Comparison of ENCODE assay signal across 9 mouse cellular contexts in the genomic region with DNA sequence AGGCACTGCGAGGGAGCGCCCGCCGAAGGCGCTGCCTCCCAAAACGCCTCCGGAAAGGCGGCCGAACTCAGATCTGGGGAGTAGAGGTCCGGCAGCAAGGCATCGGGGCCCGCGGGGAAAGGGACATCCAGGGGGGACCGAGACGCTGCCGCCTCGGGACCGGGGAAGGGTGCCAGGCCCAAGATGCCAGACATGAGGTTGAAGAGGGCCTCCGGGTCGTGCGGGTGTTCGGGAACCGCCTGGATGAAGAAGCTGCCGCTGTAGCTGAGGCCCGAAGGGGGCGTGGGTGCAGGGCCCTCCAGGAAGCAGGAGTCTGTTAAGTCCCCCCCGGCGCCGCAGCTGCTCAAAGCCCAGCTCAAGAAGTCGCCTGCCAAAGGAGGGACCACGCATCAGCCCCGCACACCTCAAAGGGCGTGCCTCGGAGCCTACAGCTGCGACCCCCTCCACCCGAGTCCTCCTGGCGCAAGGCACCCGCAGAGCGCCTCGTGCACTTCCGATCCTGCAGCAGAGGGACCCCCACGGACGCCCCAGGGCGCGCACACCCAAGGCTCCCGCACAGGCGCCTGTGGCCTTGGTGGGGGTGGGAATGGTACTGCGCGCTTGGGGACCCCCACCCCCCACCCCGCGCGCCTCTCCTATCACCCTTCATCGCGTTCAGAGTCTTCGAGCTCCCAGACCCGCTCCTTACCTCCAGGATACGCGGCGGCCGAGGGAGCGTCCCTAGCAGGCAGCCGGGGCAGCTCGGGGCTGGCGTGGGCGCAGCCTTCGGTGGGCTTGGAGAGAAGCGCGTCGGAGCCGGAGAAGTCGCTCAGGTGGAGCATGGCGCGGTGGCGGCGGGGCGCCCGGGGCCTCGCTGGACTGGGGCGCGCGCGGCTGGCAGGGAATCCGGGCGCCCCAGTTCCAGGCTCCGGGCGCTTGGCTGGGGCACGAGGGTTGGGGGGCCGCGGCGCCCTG. TPM values are rescaled to one million over a fixed set of nuclear protein-coding genes. Genes with fewer than 3 reads are reported as not detected.
A peak's percentile ranks its signal among the peaks of the same experiment; 100 is the strongest.
DNase-seq lines count a peak whose midpoint lies in the region; ATAC-seq lines count a peak whose summit lies in the region.
"Had no signal": no experiment of that assay in that cellular context is flagged by ENCODE, and none has a peak within 500 bp of the region (broad histone marks: within the 10 kb centered on the region; RNA-seq: fewer than 3 reads in every experiment).

No protein-coding gene starts in this region.

- H3K4me2 ChIP-seq in heart, embryonic 11.5 days = peak overlapping the region; percentile 93
- H3K4me2 ChIP-seq in hindbrain, embryonic 15.5 days = peak overlapping the region; percentile 95
- H3K4me2 ChIP-seq in midbrain, embryonic 11.5 days = peak overlapping the region; percentile 62

- peaks cover 79% of the 10 kb centered on the region for H3K27me3 ChIP-seq in heart, embryonic 11.5 days (ENCODE audit: control insufficient read depth, insufficient read depth, low read length)
- peaks cover 71% of the 10 kb centered on the region for H3K27me3 ChIP-seq in hindbrain, embryonic 15.5 days
- peaks cover 50% of the 10 kb centered on the region for H3K27me3 ChIP-seq in midbrain, embryonic 11.5 days (ENCODE audit: control insufficient read depth, insufficient read depth, low read length)

- ATAC-seq in heart, embryonic 11.5 days (replicated peaks; ENCODE audit: insufficient number of reproducible peaks, low FRiP score, low TSS enrichment) = 0 out of 2 replicates have a peak, but pooled peaks have one; percentile 21
- ATAC-seq in CD4-positive, CD25-positive, alpha-beta regulatory T cell, adult 4 months = peak; percentile 15
- peak; percentile 43 for ATAC-seq in hindbrain, embryonic 15.5 days (ENCODE audit: low FRiP score, low read depth)
- ATAC-seq in midbrain, embryonic 11.5 days (ENCODE audit: low FRiP score) = peak; percentile 57; the same call in 1 of the 2 replicates

- no peak for DNase-seq in heart, adult 8-10 months (ENCODE audit: low spot score)
- DNase-seq in cerebellum, postnatal 25 days = peak; percentile 58 to 66
- peak; percentile 94 for DNase-seq in midbrain, embryonic 11.5 days (ENCODE audit: low spot score, missing footprints)
- DNase-seq in testis, postnatal 14 days (ENCODE audit: low spot score) = peak; percentile 24
- DNase-seq in gastrocnemius, postnatal 10 days = no peak

- under 1% methylated on average over 86 of the region's 90 CpGs for WGBS in heart, embryonic 11.5 days (ENCODE audit: insufficient replicate concordance)
- WGBS in hindbrain, embryonic 15.5 days = under 1% methylated on average over 89 of the region's 90 CpGs
- under 1% methylated on average over 79 of the region's 90 CpGs for WGBS in midbrain, embryonic 11.5 days

- no peaks in the 10 kb centered on the region for H3K9me3 ChIP-seq in heart, embryonic 11.5 days (replicated peaks; ENCODE audit: control insufficient read depth, low read length)
- H3K9me3 ChIP-seq in hindbrain, embryonic 15.5 days = no peaks in the 10 kb centered on the region
- no peaks in the 10 kb centered on the region for H3K9me3 ChIP-seq in midbrain, embryonic 11.5 days (ENCODE audit: control insufficient read depth, low read length)

- peak overlapping the region; percentile 51 for H3K4me3 ChIP-seq in heart, embryonic 11.5 days (ENCODE audit: low read depth, low read length)
- H3K4me3 ChIP-seq in hindbrain, embryonic 15.5 days = peak overlapping the region; percentile 50
- peak overlapping the region; percentile 36 for H3K4me3 ChIP-seq in midbrain, embryonic 11.5 days (ENCODE audit: low read depth, low read length)

- H3K4me1 ChIP-seq in heart, embryonic 11.5 days (ENCODE audit: control insufficient read depth, insufficient read depth, low read length) = peaks cover 15% of the 10 kb centered on the region
- H3K4me1 ChIP-seq in hindbrain, embryonic 15.5 days (replicated peaks) = peaks cover 36% of the 10 kb centered on the region
- peaks cover 19% of the 10 kb centered on the region for H3K4me1 ChIP-seq in midbrain, embryonic 11.5 days (ENCODE audit: control insufficient read depth, insufficient read depth, low read length)

- no peak overlapping the region for H3K9ac ChIP-seq in heart, embryonic 11.5 days (ENCODE audit: low read depth, low read length)
- peak overlapping the region; percentile 36 for H3K9ac ChIP-seq in hindbrain, embryonic 15.5 days
- no peak overlapping the region for H3K9ac ChIP-seq in midbrain, embryonic 11.5 days (ENCODE audit: low read length)

- H3K36me3 ChIP-seq in heart, embryonic 11.5 days (ENCODE audit: control insufficient read depth, insufficient read depth, low read length) = no peaks in the 10 kb centered on the region
- no peaks in the 10 kb centered on the region for H3K36me3 ChIP-seq in hindbrain, embryonic 15.5 days
- no peaks in the 10 kb centered on the region for H3K36me3 ChIP-seq in midbrain, embryonic 11.5 days (ENCODE audit: control insufficient read depth, insufficient read depth, low read length)

- no peak overlapping the region for H3K27ac ChIP-seq in heart, embryonic 11.5 days (ENCODE audit: low read depth, low read length)
- H3K27ac ChIP-seq in hindbrain, embryonic 15.5 days (replicated peaks) = no peak overlapping the region
- no peak overlapping the region for H3K27ac ChIP-seq in midbrain, embryonic 11.5 days (ENCODE audit: low read depth, low read length)

RNA-seq across cellular contexts. Expression of a gene that starts 0.5 kb away (rescaled TPM):
- polyA plus RNA-seq in heart, embryonic 11.5 days (2014; fragmentation: Nextera tagmentation; extraction: Ambion mirVana) = not detected in 2 replicates
- not detected for total RNA-seq in heart, adult 8-10 months (2022)
- not detected for polyA plus RNA-seq in CD4-positive, CD25-positive, alpha-beta regulatory T cell, adult 4 months (2017; shearing (Covaris generic))
- 0.09 TPM in 1 of 2 replicates, not detected in the other for polyA plus RNA-seq in hindbrain, embryonic 15.5 days (2015; fragmentation: Nextera tagmentation; extraction: Ambion mirVana)
- polyA plus RNA-seq in midbrain, embryonic 11.5 days (2014; fragmentation: Nextera tagmentation; extraction: Ambion mirVana) = not detected in 2 replicates
- total RNA-seq in gastrocnemius, postnatal 10 days (2021) = not detected
- total RNA-seq: CH12.LX had no signal

RNA-seq across cellular contexts. Expression of a gene that starts 10.1 kb away (rescaled TPM):
- polyA plus RNA-seq in heart, embryonic 11.5 days (2014; fragmentation: Nextera tagmentation; extraction: Ambion mirVana) = 0.06 TPM in 1 of 2 replicates, not detected in the other
- total RNA-seq in heart, adult 8-10 months (2022) = under 1 TPM in 2 of 4 experiments, not detected in 2; 0.03 TPM
- under 1 TPM; 0.08 to 0.15 TPM for polyA plus RNA-seq in CD4-positive, CD25-positive, alpha-beta regulatory T cell, adult 4 months (2017; shearing (Covaris generic))
- polyA plus RNA-seq in hindbrain, embryonic 15.5 days (2015; fragmentation: Nextera tagmentation; extraction: Ambion mirVana) = 10.2 and 10.4 TPM in 2 replicates
- polyA plus RNA-seq in midbrain, embryonic 11.5 days (2014; fragmentation: Nextera tagmentation; extraction: Ambion mirVana) = 0.79 and 1.1 TPM in 2 replicates
- under 1 TPM; 0.14 TPM for total RNA-seq in gastrocnemius, postnatal 10 days (2021)

Comparison
In these comparisons a context has a peak if more than half of its experiments do, and no peak if none do; other contexts are left out.
1. DNase-seq: peak in cerebellum, postnatal 25 days (2 of 2), midbrain, embryonic 11.5 days (single experiment) and testis, postnatal 14 days (single experiment); none in heart, adult 8-10 months (single experiment) and gastrocnemius, postnatal 10 days (single experiment).
2. Peak in every context shown above with its lines, with median percentiles within 50 percentile points of each other: ATAC-seq, H3K4me2 ChIP-seq and H3K4me3 ChIP-seq.